Mouse (Mus musculus) embryonic facial prominence, embryonic 11.5 days (tissue): ENCODE data around the gene Scn5a. TPM values are rescaled to one million over a fixed set of nuclear protein-coding genes. Genes with fewer than 3 reads are reported as not detected.

Source experiments
- ATAC-seq: fragments of 200-750 bp; cut with Nextera tagmentation; replicated peaks from 2 replicates; pipeline ENCODE4 v1.8.0; 2017; ENCODE audit warnings: low read depth; ENCODE audit not compliant: insufficient number of reproducible peaks, low FRiP score, low TSS enrichment
- DNase-seq: peaks from one replicate; pipeline ENCODE4 v3.0.0-alpha.2; 2015; ENCODE audit warnings: low spot score
- H3K27ac ChIP-seq: fragments of 300-500 bp; sonication (generic); replicated peaks from 2 replicates; pipeline ENCODE4 v1.5.1; 2014; ENCODE audit warnings: mild to moderate bottlenecking, low read depth, low read length, control low read depth
- H3K27me3 ChIP-seq: fragments of 300-500 bp; sonication (generic); 2 replicates; pipeline ENCODE4 v1.6.1; 2014; ENCODE audit warnings: mild to moderate bottlenecking, low read length, moderate library complexity, mixed read lengths; ENCODE audit not compliant: control insufficient read depth, insufficient read depth
- H3K36me3 ChIP-seq: fragments of 300-500 bp; sonication (generic); replicated peaks from 2 replicates; pipeline ENCODE4 v1.6.1; 2014; ENCODE audit warnings: low read depth, mild to moderate bottlenecking, low read length, moderate library complexity, mixed read lengths; ENCODE audit not compliant: control insufficient read depth, insufficient read depth
- H3K4me1 ChIP-seq: fragments of 300-500 bp; sonication (generic); 2 replicates; pipeline ENCODE4 v1.6.1; 2014; ENCODE audit warnings: low read length, mixed read lengths; ENCODE audit not compliant: control insufficient read depth, insufficient read depth
- H3K4me2 ChIP-seq: fragments of 300-500 bp; sonication (generic); 2 replicates; pipeline ENCODE4 v1.6.1; 2014; ENCODE audit warnings: low read depth, mild to moderate bottlenecking, control low read depth, low read length, moderate library complexity
- H3K4me3 ChIP-seq: fragments of 300-500 bp; sonication (generic); 2 replicates; pipeline ENCODE4 v1.5.1; 2014; ENCODE audit warnings: low read depth, low read length, control low read depth
- H3K9ac ChIP-seq: fragments of 300-500 bp; sonication (generic); replicated peaks from 2 replicates; pipeline ENCODE4 v1.6.1; 2014; ENCODE audit warnings: mild to moderate bottlenecking, control low read depth, low read length
- H3K9me3 ChIP-seq: fragments of 300-500 bp; sonication (generic); replicated peaks from 2 replicates; pipeline ENCODE4 v1.6.1; 2016; ENCODE audit warnings: mild to moderate bottlenecking, low read length, inconsistent platforms, mixed read lengths; ENCODE audit not compliant: control insufficient read depth
- WGBS: fragments of 180-500 bp; shearing (Covaris S2); extraction: QIAGEN DNeasy Blood & Tissue Kit; methylation state at CpG from one replicate; pipeline ENCODE4 v1.1.7; 2014; 5-methylcytosine and 5-hydroxymethylcytosine counted together
- polyA plus RNA-seq: library from polyadenylated mRNA; unstranded; fragments of >200 nt; fragmentation: Nextera tagmentation; extraction: Ambion mirVana; gene quantifications from 2 replicates; pipeline ENCODE4 v1.2.1, GENCODE M21; 2014

The Scn5a gene
- polyA plus RNA-seq, 1 experiment from 2014 or later, result 0.52 TPM

DNA sequence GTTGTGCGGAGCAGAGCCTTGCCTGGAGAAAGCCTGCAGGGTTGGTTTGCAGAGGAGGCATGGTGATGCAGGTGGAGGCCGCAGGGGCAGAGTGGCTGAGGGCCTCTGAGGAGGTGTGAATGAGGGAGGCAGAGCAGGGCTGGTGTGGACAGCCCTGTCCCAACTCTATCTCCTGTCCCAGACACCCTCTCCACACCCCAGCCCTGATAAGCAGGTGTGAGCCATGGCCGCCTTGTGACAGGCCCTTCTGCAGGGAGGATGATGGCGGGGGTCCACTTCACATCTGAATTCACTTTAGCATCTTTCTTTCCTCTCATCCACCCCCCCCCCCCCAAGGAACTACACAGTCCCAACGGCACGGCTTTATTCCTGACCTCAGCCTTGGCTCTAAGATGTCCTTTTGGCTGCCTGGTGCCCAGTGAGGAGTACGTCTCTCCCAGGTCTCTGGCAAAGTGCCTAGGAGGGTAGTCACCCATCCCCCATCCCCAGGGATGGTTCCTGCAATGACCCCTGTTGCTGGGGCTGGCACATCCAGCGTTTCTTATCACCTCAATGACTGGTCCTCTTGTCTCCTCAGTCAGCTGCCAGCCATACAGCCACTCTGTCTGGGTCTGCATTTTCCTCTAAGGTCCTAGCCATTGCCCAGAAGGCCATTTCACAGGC, 109.0 kb downstream of the Scn5a start:
- DNase-seq, result no peak
- H3K27ac ChIP-seq, result no peak overlapping the region
- no peaks in the 10 kb centered on the region for H3K9me3 ChIP-seq
- H3K4me1 ChIP-seq, result no peaks in the 10 kb centered on the region
- 0 out of 2 replicates have a peak, but pooled peaks have one; percentile 45 for ATAC-seq
- H3K4me2 ChIP-seq, result no peak overlapping the region
- H3K9ac ChIP-seq, result no peak overlapping the region
- 83% methylated on average over 8 of the region's 8 CpGs for WGBS
- no peaks in the 10 kb centered on the region for H3K27me3 ChIP-seq
- peaks cover 1% of the 10 kb centered on the region; the same call in 1 of the 2 replicates for H3K36me3 ChIP-seq
- H3K4me3 ChIP-seq, result no peak overlapping the region

DNA sequence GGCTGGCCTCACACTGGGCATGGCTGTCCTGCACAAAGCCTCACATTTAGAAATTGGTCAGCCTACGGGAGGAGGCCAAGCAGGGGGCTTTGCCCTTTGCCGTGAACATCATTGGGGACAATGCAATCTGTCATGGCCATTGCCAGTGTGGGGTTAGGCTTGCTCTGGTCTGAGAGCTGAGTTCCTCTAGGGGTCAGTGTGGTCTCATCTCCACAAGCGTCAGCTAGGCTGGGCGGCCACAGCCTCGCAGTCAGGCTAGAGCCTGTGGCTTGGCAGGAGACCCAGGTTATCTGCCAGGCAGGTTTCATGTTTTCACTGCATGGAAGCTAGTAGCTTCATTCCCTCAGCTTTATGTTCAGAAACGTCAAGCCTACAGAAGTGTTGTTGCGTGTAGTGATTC, 113.2 kb downstream of the Scn5a start:
- no peaks in the 10 kb centered on the region for H3K9me3 ChIP-seq
- 80% methylated on average over 7 of the region's 7 CpGs for WGBS
- H3K27ac ChIP-seq, result no peak overlapping the region
- no peak overlapping the region for H3K4me3 ChIP-seq
- peak; percentile 19 for DNase-seq
- no peaks in the 10 kb centered on the region for H3K4me1 ChIP-seq
- H3K36me3 ChIP-seq, result peaks cover 8% of the 10 kb centered on the region
- no peaks in the 10 kb centered on the region for H3K27me3 ChIP-seq
- H3K4me2 ChIP-seq, result no peak overlapping the region
- no peak overlapping the region for H3K9ac ChIP-seq
- no peak for ATAC-seq

DNA sequence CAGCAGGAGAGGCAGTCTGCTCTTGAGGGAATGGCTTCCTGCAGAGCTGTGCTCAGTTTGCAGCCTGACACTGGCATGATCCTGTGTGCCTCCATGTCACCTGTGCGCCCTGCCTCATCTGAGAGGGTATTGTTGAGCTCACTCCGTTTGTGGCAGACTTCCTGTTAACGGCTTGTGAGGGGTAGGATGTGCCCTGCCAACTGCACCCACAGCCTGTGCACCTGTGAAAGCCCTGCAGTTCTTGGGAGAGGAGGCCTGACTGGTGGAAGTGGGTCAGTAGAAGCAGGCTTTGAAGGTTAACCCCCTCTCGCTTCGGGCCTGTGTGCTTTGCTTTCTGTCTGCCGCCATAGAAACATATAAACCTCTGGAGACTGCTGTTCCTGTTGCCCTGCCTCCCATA, 113.8 kb downstream of the Scn5a start:
- Histone ChIP-seq H3K27me3 (no peaks in the 10 kb centered on the region), H3K4me1 (no peaks in the 10 kb centered on the region), H3K9ac (no peak overlapping the region), H3K4me3 (no peak overlapping the region), H3K9me3 (no peaks in the 10 kb centered on the region), H3K27ac (no peak overlapping the region), H3K36me3 (peaks cover 8% of the 10 kb centered on the region), H3K4me2 (no peak overlapping the region)
- DNase-seq, result no peak
- WGBS, result 84% methylated on average over 6 of the region's 6 CpGs
- no peak for ATAC-seq

DNA sequence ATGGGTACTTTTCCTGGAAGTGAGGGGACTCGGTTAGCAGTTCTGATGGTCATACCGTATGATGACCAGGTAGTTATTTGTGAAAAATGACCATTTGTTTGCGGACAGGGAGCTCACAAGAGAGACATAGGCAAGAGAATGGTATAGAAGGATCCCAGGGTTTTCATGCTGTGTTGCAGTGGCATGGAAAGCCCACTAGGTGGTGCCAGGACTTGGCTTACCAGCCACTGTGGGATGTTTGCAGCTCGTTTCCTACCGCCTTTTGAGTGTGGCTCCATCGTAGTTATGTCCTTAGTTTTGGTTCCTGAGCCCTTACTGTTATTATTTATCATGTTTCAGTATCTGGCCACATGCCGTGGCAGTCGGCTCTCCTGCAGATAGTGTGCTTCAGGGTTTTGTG, 118.4 kb downstream of the Scn5a start:
- ATAC-seq, result no peak

DNA sequence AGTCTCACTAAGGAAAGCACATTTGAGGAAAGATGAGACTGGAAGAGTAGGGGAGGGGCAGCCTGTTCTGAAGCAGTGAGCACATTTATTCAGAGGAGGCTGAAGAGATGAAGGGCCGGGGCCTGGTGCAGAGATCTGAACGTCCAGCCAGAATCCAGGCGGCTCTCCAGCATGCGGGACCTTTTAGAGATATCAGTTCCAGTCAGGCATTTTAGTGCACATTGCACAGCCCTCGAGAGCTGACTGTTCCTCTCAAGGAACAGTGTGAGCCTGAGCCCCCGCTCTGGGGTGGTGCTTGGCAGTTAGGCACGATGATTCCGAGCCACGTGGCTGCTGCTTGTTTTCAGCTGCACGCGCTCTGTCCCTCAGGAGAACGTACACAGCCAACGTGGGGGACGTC, 121.7 kb downstream of the Scn5a start:
- WGBS, result 91% methylated on average over 14 of the region's 14 CpGs
- no peak overlapping the region for H3K27ac ChIP-seq
- no peak overlapping the region for H3K4me2 ChIP-seq
- ATAC-seq (no peak), DNase-seq (no peak)
- no peak overlapping the region for H3K9ac ChIP-seq
- H3K27me3 ChIP-seq, result no peaks in the 10 kb centered on the region
- H3K4me3 ChIP-seq, result no peak overlapping the region
- no peaks in the 10 kb centered on the region for H3K4me1 ChIP-seq
- H3K9me3 ChIP-seq, result no peaks in the 10 kb centered on the region
- H3K36me3 ChIP-seq, result no peaks in the 10 kb centered on the region; the same call in 1 of the 2 replicates

More for the DNA sequence above, 118.4 kb downstream of the Scn5a start:
- 58% methylated on average over 8 of the region's 8 CpGs for WGBS
- Histone ChIP-seq H3K4me2 (no peak overlapping the region), H3K36me3 (peaks cover 8% of the 10 kb centered on the region), H3K27ac (no peak overlapping the region), H3K27me3 (no peaks in the 10 kb centered on the region), H3K9ac (no peak overlapping the region), H3K4me1 (no peaks in the 10 kb centered on the region), H3K4me3 (no peak overlapping the region), H3K9me3 (no peaks in the 10 kb centered on the region)
- DNase-seq, result peak; percentile 83

DNA sequence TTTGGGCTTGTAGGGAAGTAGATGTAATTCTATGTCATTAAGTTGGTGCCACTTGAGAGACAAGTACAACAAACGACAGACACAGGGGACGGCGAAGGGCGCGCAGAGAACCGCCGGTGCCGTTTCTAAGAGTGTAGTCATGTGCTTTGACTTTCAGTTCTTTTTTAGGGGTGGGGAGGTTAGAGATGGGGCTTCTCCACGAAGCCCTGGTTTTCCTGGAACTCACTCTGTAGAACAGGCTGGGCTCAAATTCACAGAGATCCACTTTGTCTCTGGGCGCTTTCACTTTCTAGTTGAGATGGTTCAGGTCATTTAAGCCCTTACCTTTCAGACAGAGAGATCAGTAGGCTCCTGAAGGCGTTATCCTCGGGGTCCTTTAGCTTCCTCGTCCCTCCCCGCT, 122.8 kb downstream of the Scn5a start:
- Histone ChIP-seq H3K9ac (no peak overlapping the region), H3K4me3 (no peak overlapping the region), H3K4me1 (no peaks in the 10 kb centered on the region), H3K27ac (no peak overlapping the region), H3K4me2 (no peak overlapping the region), H3K27me3 (no peaks in the 10 kb centered on the region), H3K9me3 (no peaks in the 10 kb centered on the region), H3K36me3 (no peaks in the 10 kb centered on the region; the same call in 1 of the 2 replicates)
- 87% methylated on average over 14 of the region's 14 CpGs for WGBS
- ATAC-seq (no peak), DNase-seq (no peak)

DNA sequence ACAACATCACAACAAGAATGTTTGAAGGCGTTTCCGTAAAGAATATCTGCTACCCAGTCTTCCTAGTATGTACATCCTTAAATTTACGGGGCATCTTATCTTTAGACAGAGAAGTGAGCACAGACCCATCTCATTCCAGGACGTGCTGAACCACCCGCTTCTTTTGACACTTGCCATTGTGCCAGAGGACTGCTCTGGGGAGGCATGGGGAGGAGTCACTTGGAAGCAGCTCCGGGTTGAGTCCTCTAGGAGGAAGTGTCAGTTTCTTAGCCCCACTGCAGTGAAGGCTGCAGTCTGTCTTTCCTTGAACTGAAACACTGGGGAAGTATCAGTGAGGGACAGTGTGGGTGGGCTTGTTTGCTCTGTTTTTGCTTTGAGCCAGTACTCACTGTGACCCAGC, 133.1 kb downstream of the Scn5a start:
- Histone ChIP-seq H3K4me1 (peaks cover 3% of the 10 kb centered on the region), H3K27me3 (no peaks in the 10 kb centered on the region), H3K9ac (peak overlapping the region; percentile 95), H3K4me3 (peak overlapping the region; percentile 56), H3K27ac (no peak overlapping the region), H3K9me3 (no peaks in the 10 kb centered on the region), H3K36me3 (peaks cover 4% of the 10 kb centered on the region), H3K4me2 (peak overlapping the region; percentile 81)
- DNase-seq (no peak), ATAC-seq (no peak)
- 39% methylated on average over 6 of the region's 6 CpGs for WGBS

DNA sequence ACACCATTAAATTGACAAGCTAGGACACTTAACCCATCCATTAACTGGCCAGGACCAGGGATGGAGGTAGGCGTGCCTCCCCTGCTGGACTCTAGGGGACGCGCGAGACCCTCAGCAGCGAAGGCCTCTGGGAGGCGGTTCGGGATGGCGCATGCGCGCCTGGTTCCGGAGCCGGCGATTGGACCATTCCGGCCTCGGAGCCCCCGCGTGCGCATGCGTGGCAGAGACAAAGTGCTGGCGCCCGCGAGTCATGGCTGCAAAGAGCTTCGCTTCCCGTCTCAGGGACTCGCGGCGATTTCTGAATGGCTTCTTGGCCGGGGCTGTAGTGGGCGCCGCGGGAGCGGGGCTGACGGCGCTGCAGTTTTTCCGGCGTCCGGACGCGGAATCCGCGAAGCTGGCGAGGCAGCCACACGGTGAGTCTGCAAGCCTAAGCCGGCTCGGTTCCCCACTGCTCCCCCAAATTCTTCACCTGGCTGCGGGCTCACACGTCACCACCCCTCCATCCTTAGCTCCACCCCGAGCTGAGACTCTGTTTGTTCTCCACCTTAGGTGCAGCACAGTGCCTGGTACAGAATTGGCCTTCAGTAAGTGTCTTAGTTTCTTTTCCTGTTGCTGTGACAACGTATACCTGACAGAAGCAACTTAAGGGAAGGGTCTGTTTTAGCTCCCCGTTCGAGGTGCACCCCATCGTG, 133.9 kb downstream of the Scn5a start, which contains the start of gene Exog:
Exog (plus strand) TSS at position 206 of the 692 bp plus-strand sequence.
- no peaks in the 10 kb centered on the region for H3K27me3 ChIP-seq
- WGBS, result under 1% methylated on average over 51 of the region's 52 CpGs
- peaks cover under 1% of the 10 kb centered on the region for H3K36me3 ChIP-seq
- H3K9ac ChIP-seq, result peak within 1 kb of the TSS; percentile 95
- peak within 1 kb of the TSS; percentile 81 for H3K4me2 ChIP-seq
- H3K9me3 ChIP-seq, result no peaks in the 10 kb centered on the region
- H3K4me1 ChIP-seq, result peaks cover 3% of the 10 kb centered on the region
- DNase-seq (peak; percentile 99), ATAC-seq (peak; percentile 90)
- peak within 1 kb of the TSS; percentile 60; the same call in 1 of the 2 replicates for H3K27ac ChIP-seq
- H3K4me3 ChIP-seq, result peak within 1 kb of the TSS; percentile 56
